Mouse (Mus musculus): ENCODE results near the gene AI464131. TPM values are rescaled to one million over a fixed set of nuclear protein-coding genes. Genes with fewer than 3 reads are reported as not detected.

The AI464131 gene
- polyA plus RNA-seq, 1 experiment from 2014 or later: 4.2 TPM

GRCm38 (mm10) chr4:41502171-41502940 is 520 bp downstream of the AI464131 start:
- H3K9ac ChIP-seq (ENCODE audit: low read length): peak overlapping the region; percentile 43; the same call in 1 of the 2 replicates
- 10% methylated on average over 20 of the region's 20 CpGs for WGBS
- H3K36me3 ChIP-seq (ENCODE audit: control insufficient read depth, insufficient read depth, low read length): no peaks in the 10 kb centered on the region
- H3K27me3 ChIP-seq (ENCODE audit: control insufficient read depth, insufficient read depth, low read length): peaks cover 47% of the 10 kb centered on the region
- DNase-seq (ENCODE audit: low spot score) (no peak), ATAC-seq (ENCODE audit: insufficient number of reproducible peaks, low FRiP score, low TSS enrichment, low read depth) (peak; percentile 46; the same call in 1 of the 2 replicates)
- peak overlapping the region; percentile 33 for H3K4me3 ChIP-seq (ENCODE audit: low read depth, low read length)
- no peaks in the 10 kb centered on the region for H3K9me3 ChIP-seq (ENCODE audit: control insufficient read depth, low read length)
- peak overlapping the region; percentile 62 for H3K4me2 ChIP-seq (ENCODE audit: low read depth, severe bottlenecking)
- H3K27ac ChIP-seq (replicated peaks; ENCODE audit: low read depth, low read length): no peak overlapping the region
- H3K4me1 ChIP-seq (ENCODE audit: control insufficient read depth, insufficient read depth, low read length): peaks cover 23% of the 10 kb centered on the region

GRCm38 (mm10) chr4:41500787-41501186 is 2.1 kb downstream of the AI464131 start:
- 64% methylated on average over 4 of the region's 4 CpGs for WGBS
- Histone ChIP-seq H3K27me3 (ENCODE audit: control insufficient read depth, insufficient read depth, low read length) (peaks cover 62% of the 10 kb centered on the region), H3K36me3 (ENCODE audit: control insufficient read depth, insufficient read depth, low read length) (no peaks in the 10 kb centered on the region), H3K9me3 (ENCODE audit: control insufficient read depth, low read length) (no peaks in the 10 kb centered on the region), H3K4me3 (ENCODE audit: low read depth, low read length) (no peak overlapping the region), H3K27ac (replicated peaks; ENCODE audit: low read depth, low read length) (no peak overlapping the region), H3K9ac (ENCODE audit: low read length) (no peak overlapping the region), H3K4me2 (ENCODE audit: low read depth, severe bottlenecking) (no peak overlapping the region), H3K4me1 (ENCODE audit: control insufficient read depth, insufficient read depth, low read length) (peaks cover 17% of the 10 kb centered on the region)
- no peak for DNase-seq (ENCODE audit: low spot score)
- no peak for ATAC-seq (ENCODE audit: insufficient number of reproducible peaks, low FRiP score, low TSS enrichment, low read depth)

GRCm38 (mm10) chr4:41499619-41500018 is 3.3 kb downstream of the AI464131 start:
- H3K9ac ChIP-seq (ENCODE audit: low read length): no peak overlapping the region
- no peak overlapping the region for H3K27ac ChIP-seq (replicated peaks; ENCODE audit: low read depth, low read length)
- H3K4me3 ChIP-seq (ENCODE audit: low read depth, low read length): no peak overlapping the region
- peaks cover 17% of the 10 kb centered on the region for H3K4me1 ChIP-seq (ENCODE audit: control insufficient read depth, insufficient read depth, low read length)
- peaks cover 65% of the 10 kb centered on the region for H3K27me3 ChIP-seq (ENCODE audit: control insufficient read depth, insufficient read depth, low read length)
- no peak overlapping the region for H3K4me2 ChIP-seq (ENCODE audit: low read depth, severe bottlenecking)
- H3K9me3 ChIP-seq (ENCODE audit: control insufficient read depth, low read length): no peaks in the 10 kb centered on the region
- ATAC-seq (ENCODE audit: insufficient number of reproducible peaks, low FRiP score, low TSS enrichment, low read depth) (no peak), DNase-seq (ENCODE audit: low spot score) (no peak)
- H3K36me3 ChIP-seq (ENCODE audit: control insufficient read depth, insufficient read depth, low read length): no peaks in the 10 kb centered on the region
- 60% methylated on average over 8 of the region's 8 CpGs for WGBS

GRCm38 (mm10) chr4:41498921-41499391 is 3.9 kb downstream of the AI464131 start:
- ATAC-seq (ENCODE audit: insufficient number of reproducible peaks, low FRiP score, low TSS enrichment, low read depth): no peak
- peak; percentile 60 for DNase-seq (ENCODE audit: low spot score)
- Histone ChIP-seq H3K4me2 (ENCODE audit: low read depth, severe bottlenecking) (peak overlapping the region; percentile 43), H3K9me3 (ENCODE audit: control insufficient read depth, low read length) (no peaks in the 10 kb centered on the region), H3K27me3 (ENCODE audit: control insufficient read depth, insufficient read depth, low read length) (peaks cover 65% of the 10 kb centered on the region), H3K4me3 (ENCODE audit: low read depth, low read length) (peak overlapping the region; percentile 23; the same call in 1 of the 2 replicates), H3K27ac (replicated peaks; ENCODE audit: low read depth, low read length) (no peak overlapping the region), H3K36me3 (ENCODE audit: control insufficient read depth, insufficient read depth, low read length) (no peaks in the 10 kb centered on the region), H3K9ac (ENCODE audit: low read length) (no peak overlapping the region), H3K4me1 (ENCODE audit: control insufficient read depth, insufficient read depth, low read length) (peaks cover 17% of the 10 kb centered on the region)
- WGBS: 3% methylated on average over 43 of the region's 43 CpGs

- no peak overlapping the region for H3K9ac ChIP-seq (ENCODE audit: low read length)
- no peak for ATAC-seq (ENCODE audit: insufficient number of reproducible peaks, low FRiP score, low TSS enrichment, low read depth)
- peak overlapping the region; percentile 43 for H3K4me2 ChIP-seq (ENCODE audit: low read depth, severe bottlenecking)
- no peak overlapping the region for H3K27ac ChIP-seq (replicated peaks; ENCODE audit: low read depth, low read length)
- no peaks in the 10 kb centered on the region for H3K36me3 ChIP-seq (ENCODE audit: control insufficient read depth, insufficient read depth, low read length)
- 6% methylated on average over 72 of the region's 72 CpGs for WGBS
- peaks cover 65% of the 10 kb centered on the region for H3K27me3 ChIP-seq (ENCODE audit: control insufficient read depth, insufficient read depth, low read length)
- peak overlapping the region; percentile 23 for H3K4me3 ChIP-seq (ENCODE audit: low read depth, low read length)
- no peaks in the 10 kb centered on the region for H3K9me3 ChIP-seq (ENCODE audit: control insufficient read depth, low read length)
- DNase-seq (ENCODE audit: low spot score): peak; percentile 56
- H3K4me1 ChIP-seq (ENCODE audit: control insufficient read depth, insufficient read depth, low read length): peaks cover 17% of the 10 kb centered on the region
Measured at GRCm38 (mm10) chr4:41497995-41498845, 4.7 kb downstream of the AI464131 start.

- H3K27ac ChIP-seq (replicated peaks; ENCODE audit: low read depth, low read length): no peak overlapping the region
- DNase-seq (ENCODE audit: low spot score) (peak; percentile 75), ATAC-seq (ENCODE audit: insufficient number of reproducible peaks, low FRiP score, low TSS enrichment, low read depth) (no peak)
- no peak overlapping the region for H3K9ac ChIP-seq (ENCODE audit: low read length)
- H3K4me1 ChIP-seq (ENCODE audit: control insufficient read depth, insufficient read depth, low read length): peaks cover 16% of the 10 kb centered on the region
- no peaks in the 10 kb centered on the region for H3K9me3 ChIP-seq (ENCODE audit: control insufficient read depth, low read length)
- H3K36me3 ChIP-seq (ENCODE audit: control insufficient read depth, insufficient read depth, low read length): no peaks in the 10 kb centered on the region
- H3K4me3 ChIP-seq (ENCODE audit: low read depth, low read length): peak overlapping the region; percentile 23
- H3K4me2 ChIP-seq (ENCODE audit: low read depth, severe bottlenecking): peak overlapping the region; percentile 43
- under 1% methylated on average over 34 of the region's 34 CpGs for WGBS
- H3K27me3 ChIP-seq (ENCODE audit: control insufficient read depth, insufficient read depth, low read length): peaks cover 65% of the 10 kb centered on the region
Measured at GRCm38 (mm10) chr4:41497579-41497978, 5.3 kb downstream of the AI464131 start.

GRCm38 (mm10) chr4:41497046-41497445 is 5.8 kb downstream of the AI464131 start:
- Histone ChIP-seq H3K9ac (ENCODE audit: low read length) (no peak overlapping the region), H3K4me3 (ENCODE audit: low read depth, low read length) (no peak overlapping the region), H3K27me3 (ENCODE audit: control insufficient read depth, insufficient read depth, low read length) (peaks cover 63% of the 10 kb centered on the region), H3K27ac (replicated peaks; ENCODE audit: low read depth, low read length) (no peak overlapping the region), H3K9me3 (ENCODE audit: control insufficient read depth, low read length) (no peaks in the 10 kb centered on the region), H3K36me3 (ENCODE audit: control insufficient read depth, insufficient read depth, low read length) (no peaks in the 10 kb centered on the region), H3K4me1 (ENCODE audit: control insufficient read depth, insufficient read depth, low read length) (peaks cover 11% of the 10 kb centered on the region), H3K4me2 (ENCODE audit: low read depth, severe bottlenecking) (no peak overlapping the region)
- DNase-seq (ENCODE audit: low spot score) (no peak), ATAC-seq (ENCODE audit: insufficient number of reproducible peaks, low FRiP score, low TSS enrichment, low read depth) (no peak)
- 37% methylated on average over 5 of the region's 5 CpGs for WGBS

GRCm38 (mm10) chr4:41495850-41496249 is 7.0 kb downstream of the AI464131 start:
- Histone ChIP-seq H3K36me3 (ENCODE audit: control insufficient read depth, insufficient read depth, low read length) (no peaks in the 10 kb centered on the region), H3K27me3 (ENCODE audit: control insufficient read depth, insufficient read depth, low read length) (peaks cover 54% of the 10 kb centered on the region), H3K27ac (replicated peaks; ENCODE audit: low read depth, low read length) (no peak overlapping the region), H3K9me3 (ENCODE audit: control insufficient read depth, low read length) (no peaks in the 10 kb centered on the region), H3K4me1 (ENCODE audit: control insufficient read depth, insufficient read depth, low read length) (peaks cover 11% of the 10 kb centered on the region), H3K4me3 (ENCODE audit: low read depth, low read length) (no peak overlapping the region), H3K9ac (ENCODE audit: low read length) (no peak overlapping the region), H3K4me2 (ENCODE audit: low read depth, severe bottlenecking) (no peak overlapping the region)
- 91% methylated on average over 11 of the region's 11 CpGs for WGBS
- no peak for DNase-seq (ENCODE audit: low spot score)
- no peak for ATAC-seq (ENCODE audit: insufficient number of reproducible peaks, low FRiP score, low TSS enrichment, low read depth)

Measured in limb, embryonic 11.5 days (tissue).